Mouse (Mus musculus) lung, postnatal 4 days (tissue): Measurements from ENCODE around the gene Trpm3.

ENCODE experiments used
- DNase-seq, 2 experiments: peaks; one replicate each; pipeline ENCODE4 v3.0.0; 2021

Gene Trpm3

GRCm38 (mm10) chr19:22656466-22657215 lies 517.8 kb downstream of the Trpm3 start:
- DNase-seq: no peak

GRCm38 (mm10) chr19:22657251-22657650 lies 518.4 kb downstream of the Trpm3 start:
- no peak for DNase-seq

- DNase-seq: no peak
Observed at GRCm38 (mm10) chr19:22665401-22665800, 526.6 kb downstream of the Trpm3 start.

- DNase-seq: peak; percentile 4 to 22
Observed at GRCm38 (mm10) chr19:22670222-22670621, 531.4 kb downstream of the Trpm3 start.

- no peak for DNase-seq
Observed at GRCm38 (mm10) chr19:22672892-22673291, 534.0 kb downstream of the Trpm3 start.

- no peak for DNase-seq
Observed at GRCm38 (mm10) chr19:22676206-22676605, 537.4 kb downstream of the Trpm3 start.

- no peak for DNase-seq
Observed at GRCm38 (mm10) chr19:22682238-22682637, 543.4 kb downstream of the Trpm3 start.

GRCm38 (mm10) chr19:22691995-22692394 lies 553.1 kb downstream of the Trpm3 start:
- no peak for DNase-seq

- no peak for DNase-seq
Observed at GRCm38 (mm10) chr19:22692553-22692952, 553.7 kb downstream of the Trpm3 start.

GRCm38 (mm10) chr19:22692956-22693355 lies 554.1 kb downstream of the Trpm3 start:
- DNase-seq: no peak

GRCm38 (mm10) chr19:22695423-22695822 lies 556.6 kb downstream of the Trpm3 start:
- no peak for DNase-seq

GRCm38 (mm10) chr19:22698737-22699136 lies 559.9 kb downstream of the Trpm3 start:
- no peak for DNase-seq

GRCm38 (mm10) chr19:22700871-22701651 lies 562.2 kb downstream of the Trpm3 start:
- DNase-seq: no peak

GRCm38 (mm10) chr19:22703876-22704275 lies 565.0 kb downstream of the Trpm3 start:
- no peak for DNase-seq

- no peak for DNase-seq
Observed at GRCm38 (mm10) chr19:22705414-22705813, 566.6 kb downstream of the Trpm3 start.

GRCm38 (mm10) chr19:22719027-22719426 lies 580.2 kb downstream of the Trpm3 start:
- peak in 1 of 2 experiments; percentile 29 for DNase-seq

- DNase-seq: no peak
Observed at GRCm38 (mm10) chr19:22729846-22730245, 591.0 kb downstream of the Trpm3 start.

- no peak for DNase-seq
Observed at GRCm38 (mm10) chr19:22730971-22731370, 592.1 kb downstream of the Trpm3 start.

- DNase-seq: no peak
Observed at GRCm38 (mm10) chr19:22736870-22737269, 598.0 kb downstream of the Trpm3 start.

GRCm38 (mm10) chr19:22739240-22739639 lies 600.4 kb downstream of the Trpm3 start:
- DNase-seq: no peak

- peak; percentile 9 to 38 for DNase-seq
Observed at GRCm38 (mm10) chr19:22753311-22753809, 614.5 kb downstream of the Trpm3 start.

GRCm38 (mm10) chr19:22754071-22754470 lies 615.2 kb downstream of the Trpm3 start:
- no peak for DNase-seq

GRCm38 (mm10) chr19:22754498-22754897 lies 615.7 kb downstream of the Trpm3 start:
- no peak for DNase-seq

GRCm38 (mm10) chr19:22758496-22758895 lies 619.6 kb downstream of the Trpm3 start:
- DNase-seq: no peak
